12 mouse cellular contexts compared by ENCODE assay signal in the genomic region with DNA sequence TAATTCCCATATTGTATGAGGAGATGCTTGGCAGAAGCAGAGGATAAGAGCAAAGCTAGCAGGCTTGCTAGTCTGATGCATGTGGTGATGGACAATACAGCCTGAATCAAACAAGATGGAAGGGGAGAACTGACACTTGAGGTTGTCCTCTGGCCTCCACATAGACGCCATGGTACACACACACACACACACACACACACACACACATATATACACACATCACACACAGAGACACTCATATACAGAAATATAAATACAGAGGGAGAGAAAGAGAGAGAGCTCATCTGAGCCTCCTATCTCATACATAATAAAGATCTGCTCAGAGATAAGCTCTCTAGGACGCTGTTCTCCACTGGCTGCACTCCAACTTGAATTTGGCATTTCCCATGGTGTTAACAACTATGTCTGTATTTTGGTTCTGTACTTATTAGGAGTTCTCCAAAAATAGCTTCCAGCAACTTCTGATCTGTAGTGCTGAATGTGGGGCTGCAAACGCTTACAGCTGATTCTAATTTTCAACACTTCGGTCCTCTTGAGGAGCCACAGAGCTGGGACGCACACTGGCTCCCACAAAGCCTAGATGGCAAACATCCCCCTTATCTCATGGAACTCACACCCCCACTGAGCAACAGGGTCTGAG.
DNase-seq lines count a peak whose midpoint lies in the region; ATAC-seq lines count a peak whose summit lies in the region.
"Had no signal": no experiment of that assay in that cellular context is flagged by ENCODE, and none has a peak within 500 bp of the region (broad histone marks: within the 10 kb centered on the region; RNA-seq: fewer than 3 reads in every experiment).

No protein-coding gene starts in this region.

- H3K36me3 ChIP-seq in heart, embryonic 10.5 days, result no peaks in the 10 kb centered on the region
- H3K36me3 ChIP-seq in midbrain, embryonic 14.5 days (ENCODE audit: control insufficient read depth, insufficient read depth, low read length), result no peaks in the 10 kb centered on the region
- no peaks in the 10 kb centered on the region for H3K36me3 ChIP-seq in midbrain, embryonic 15.5 days (replicated peaks)
- H3K36me3 ChIP-seq: stomach, embryonic 15.5 days had no signal

- H3K4me1 ChIP-seq in heart, embryonic 10.5 days, result peaks cover 15% of the 10 kb centered on the region
- no peaks in the 10 kb centered on the region for H3K4me1 ChIP-seq in midbrain, embryonic 14.5 days (ENCODE audit: control insufficient read depth, insufficient read depth, low read length)
- H3K4me1 ChIP-seq in midbrain, embryonic 15.5 days, result no peaks in the 10 kb centered on the region
- H3K4me1 ChIP-seq: megakaryocyte, embryonic 14.5 days; stomach, embryonic 15.5 days had no signal

- no peak overlapping the region for H3K4me3 ChIP-seq in heart, embryonic 10.5 days
- no peak overlapping the region for H3K4me3 ChIP-seq in midbrain, embryonic 14.5 days (replicated peaks; ENCODE audit: low read depth, low read length)
- no peak overlapping the region for H3K4me3 ChIP-seq in midbrain, embryonic 15.5 days
- H3K4me3 ChIP-seq: gastrocnemius, adult 2 months; megakaryocyte, embryonic 14.5 days; stomach, embryonic 15.5 days had no signal

- peak overlapping the region; percentile 75 for H3K27ac ChIP-seq in heart, embryonic 10.5 days
- no peak overlapping the region for H3K27ac ChIP-seq in midbrain, embryonic 14.5 days (replicated peaks; ENCODE audit: low read depth, low read length)
- no peak overlapping the region for H3K27ac ChIP-seq in midbrain, embryonic 15.5 days
- H3K27ac ChIP-seq: gastrocnemius, adult 2 months; stomach, embryonic 15.5 days had no signal

- H3K27me3 ChIP-seq in heart, embryonic 10.5 days (ENCODE audit: insufficient read depth, poor library complexity, severe bottlenecking), result no peaks in the 10 kb centered on the region
- no peaks in the 10 kb centered on the region for H3K27me3 ChIP-seq in midbrain, embryonic 14.5 days (ENCODE audit: control insufficient read depth, insufficient read depth, low read length)
- H3K27me3 ChIP-seq in midbrain, embryonic 15.5 days (replicated peaks), result no peaks in the 10 kb centered on the region
- H3K27me3 ChIP-seq: megakaryocyte, embryonic 14.5 days; stomach, embryonic 15.5 days had no signal

- H3K9ac ChIP-seq in midbrain, embryonic 14.5 days (replicated peaks; ENCODE audit: low read length), result no peak overlapping the region
- H3K9ac ChIP-seq in midbrain, embryonic 15.5 days, result no peak overlapping the region
- H3K9ac ChIP-seq: stomach, embryonic 15.5 days had no signal

- intact Hi-C loops in heart, postnatal 25 days (cut with DNase I), result no loop called here

- H3K9me3 ChIP-seq in heart, embryonic 10.5 days, result no peaks in the 10 kb centered on the region; the same call in 1 of the 2 replicates
- no peaks in the 10 kb centered on the region for H3K9me3 ChIP-seq in midbrain, embryonic 14.5 days (ENCODE audit: control insufficient read depth, low read length)
- no peaks in the 10 kb centered on the region for H3K9me3 ChIP-seq in midbrain, embryonic 15.5 days
- H3K9me3 ChIP-seq: stomach, embryonic 15.5 days had no signal

- H3K4me2 ChIP-seq in midbrain, embryonic 14.5 days (ENCODE audit: low read length), result no peak overlapping the region
- H3K4me2 ChIP-seq in midbrain, embryonic 15.5 days, result no peak overlapping the region
- H3K4me2 ChIP-seq: stomach, embryonic 15.5 days had no signal

- no peak for ATAC-seq in midbrain, embryonic 14.5 days (ENCODE audit: low FRiP score, low TSS enrichment)
- ATAC-seq in midbrain, embryonic 15.5 days (replicated peaks), result no peak

- peak; percentile 78 for DNase-seq in heart, embryonic 10.5 days (ENCODE audit: low spot score)
- no peak for DNase-seq in heart, postnatal 25 days (ENCODE audit: low spot score)
- DNase-seq in midbrain, embryonic 14.5 days, result peak; percentile 6
- peak; percentile 44 to 67 for DNase-seq in layer of hippocampus, postnatal 10 days (ENCODE audit: low spot score in 2 of 2)
- DNase-seq in embryo, embryonic 11 days, result no peak
- DNase-seq in gastrocnemius, adult 18-20 months (ENCODE audit: low spot score), result no peak
- DNase-seq in thymus, postnatal 14 days, result no peak
- DNase-seq: adrenal gland, adult 2 months; gastrocnemius, adult 2 months had no signal

- WGBS in heart, embryonic 10.5 days, result 34% methylated on average over 5 of the region's 5 CpGs
- WGBS in midbrain, embryonic 14.5 days, result 84% methylated on average over 5 of the region's 5 CpGs
- WGBS in midbrain, embryonic 15.5 days, result 79% methylated on average over 5 of the region's 5 CpGs

Comparison
In these comparisons a context has a peak if more than half of its experiments do, and no peak if none do; other contexts are left out.
1. DNase-seq: peak in heart, embryonic 10.5 days (single experiment), midbrain, embryonic 14.5 days (single experiment) and layer of hippocampus, postnatal 10 days (2 of 2); none in heart, postnatal 25 days (single experiment), embryo, embryonic 11 days (single experiment), gastrocnemius, adult 18-20 months (single experiment) and thymus, postnatal 14 days (single experiment).